Mouse (Mus musculus) heart, adult 8-10 months (tissue): ENCODE data around the gene Malsu1. TPM values are rescaled to one million over a fixed set of nuclear protein-coding genes. Genes with fewer than 3 reads are reported as not detected.

ENCODE experiments used
- total RNA-seq, 4 experiments: library from RNA; stranded (reverse); gene quantifications; 2 replicates each; pipeline ENCODE4 v1.2.4; 2022

Gene Malsu1
- total RNA-seq, 4 experiments from 2014 or later = 23.4 to 39.8 (median 36.9) TPM

Other genes with a start within 250 kb of the Malsu1 start
- 10 to 100 TPM; 15.0 to 19.3 (median 17.1) TPM for gene Tmem176a, start 232.9 kb upstream of the Malsu1 start, total RNA-seq
- 10 to 100 TPM; 34.1 to 50.4 (median 41.2) TPM for gene Tmem176b, start 232.3 kb upstream of the Malsu1 start, total RNA-seq
- gene Aoc1, start 200.9 kb upstream of the Malsu1 start, total RNA-seq = not detected
- not detected for gene 1600015I10Rik, start 143.9 kb upstream of the Malsu1 start, total RNA-seq
- gene Doxl2, start 98.8 kb upstream of the Malsu1 start, total RNA-seq = not detected
- gene Svs1, start 86.9 kb upstream of the Malsu1 start, total RNA-seq = not detected
- 1 to 10 TPM in 2 of 4 experiments, under 1 TPM in 2; 0.63 to 1.5 (median 1.1) TPM for gene Gpnmb, start 37.2 kb upstream of the Malsu1 start, total RNA-seq
- not detected for gene Igf2bp3, start 141.2 kb downstream of the Malsu1 start, total RNA-seq
- 10 to 100 TPM; 20.0 to 27.3 (median 24.3) TPM for gene Tra2a, start 190.2 kb downstream of the Malsu1 start, total RNA-seq
- gene Ccdc126, start 245.5 kb downstream of the Malsu1 start, total RNA-seq = 1 to 10 TPM; 4.1 to 5.2 (median 4.7) TPM